Mouse (Mus musculus) C2C12 (cell line): ENCODE measurements around the gene Fam163b. TPM values are rescaled to one million over a fixed set of nuclear protein-coding genes. Genes with fewer than 3 reads are reported as not detected.

Source experiments
- H3K27me3 ChIP-seq: one replicate; pipeline ENCODE4 v1.6.1; 2011; ENCODE audit not compliant: control insufficient read depth, insufficient read depth, insufficient read length
- H3K36me3 ChIP-seq: one replicate; pipeline ENCODE4 v1.6.1; 2011; ENCODE audit not compliant: control insufficient read depth, insufficient read depth
- H3K4me3 ChIP-seq: one replicate; pipeline ENCODE4 v1.5.1; 2011; ENCODE audit warnings: mild to moderate bottlenecking, control low read depth; ENCODE audit not compliant: poor library complexity, insufficient read depth, severe bottlenecking
- H3K79me2 ChIP-seq: one replicate; pipeline ENCODE4 v1.6.1; 2011; ENCODE audit not compliant: control insufficient read depth, insufficient read depth
- H3K79me3 ChIP-seq: one replicate; pipeline ENCODE4 v1.6.1; 2011; ENCODE audit warnings: low read depth, control low read depth
- H3ac ChIP-seq: one replicate; pipeline ENCODE3; 2011; ENCODE audit warnings: low read depth; ENCODE audit not compliant: control insufficient read depth, insufficient read length
- CEBPB ChIP-seq: IDR thresholded peaks from one replicate; pipeline ENCODE4 v1.6.1; 2011; ENCODE audit warnings: low read depth, mild to moderate bottlenecking, control low read depth, moderate library complexity
- CTCF ChIP-seq: IDR thresholded peaks from one replicate; pipeline ENCODE4 v1.5.1; 2011; ENCODE audit not compliant: control insufficient read depth, insufficient read depth, insufficient read length
- FOSL1 ChIP-seq: IDR thresholded peaks from one replicate; pipeline ENCODE4 v1.8.0; 2011; ENCODE audit warnings: mild to moderate bottlenecking, low read length; ENCODE audit not compliant: poor library complexity, insufficient read depth, severe bottlenecking
- MAX ChIP-seq: IDR thresholded peaks from one replicate; pipeline ENCODE4 v1.6.1; 2011; ENCODE audit warnings: mild to moderate bottlenecking, control low read depth
- MYOD1 ChIP-seq: IDR thresholded peaks from one replicate; pipeline ENCODE4 v1.6.1; 2011; ENCODE audit warnings: low read depth; ENCODE audit not compliant: control insufficient read depth, insufficient read length
- MYOG ChIP-seq: IDR thresholded peaks from one replicate; pipeline ENCODE4 v1.6.1; 2011; ENCODE audit not compliant: control insufficient read depth, insufficient read length; ENCODE audit errors: extremely low read depth
- USF1 ChIP-seq: IDR thresholded peaks from one replicate; pipeline ENCODE4 v1.6.1; 2011; ENCODE audit warnings: low read depth, mild to moderate bottlenecking, control low read depth, moderate library complexity
- polyA plus RNA-seq: library from polyadenylated mRNA; unstranded; fragments of >200 nt; fragmentation: generic; extraction: Trizol; gene quantifications from one replicate; pipeline ENCODE4 v1.2.1, GENCODE M21; 2012; ENCODE audit warnings: missing spikeins

Gene Fam163b
- polyA plus RNA-seq, 1 experiment = not detected

GRCm38 (mm10) chr2:27146840-27147239, 4.5 kb upstream of the Fam163b start:
- H3K79me2 ChIP-seq = no peaks in the 10 kb centered on the region
- no peaks in the 10 kb centered on the region for H3K79me3 ChIP-seq
- H3K36me3 ChIP-seq = no peaks in the 10 kb centered on the region
- no peak for TF ChIP-seq MYOG
- no peak for TF ChIP-seq CTCF
- no peak for TF ChIP-seq CEBPB
- TF ChIP-seq FOSL1 = no peak
- no peak for TF ChIP-seq MYOD1
- TF ChIP-seq USF1 = no peak
- TF ChIP-seq MAX = no peak
- no peak overlapping the region for H3K4me3 ChIP-seq
- peaks cover 29% of the 10 kb centered on the region for H3K27me3 ChIP-seq
- no peak overlapping the region for H3ac ChIP-seq

- H3K4me3 ChIP-seq = no peak overlapping the region
- TF ChIP-seq USF1 = no peak
- no peak for TF ChIP-seq CEBPB
- TF ChIP-seq FOSL1 = no peak
- TF ChIP-seq MYOG = no peak
- TF ChIP-seq CTCF = no peak
- TF ChIP-seq MYOD1 = no peak
- no peak for TF ChIP-seq MAX
- no peaks in the 10 kb centered on the region for H3K79me2 ChIP-seq
- peaks cover 38% of the 10 kb centered on the region for H3K27me3 ChIP-seq
- no peak overlapping the region for H3ac ChIP-seq
- no peaks in the 10 kb centered on the region for H3K79me3 ChIP-seq
- no peaks in the 10 kb centered on the region for H3K36me3 ChIP-seq
These were observed 2.7 kb upstream of the Fam163b start for GRCm38 (mm10) chr2:27144957-27145356.

- H3ac ChIP-seq = no peak overlapping the region
- H3K27me3 ChIP-seq = peaks cover 79% of the 10 kb centered on the region
- no peaks in the 10 kb centered on the region for H3K79me2 ChIP-seq
- H3K79me3 ChIP-seq = no peaks in the 10 kb centered on the region
- TF ChIP-seq MAX = no peak
- H3K4me3 ChIP-seq = no peak overlapping the region
- H3K36me3 ChIP-seq = no peaks in the 10 kb centered on the region
These were observed 3.9 kb downstream of the Fam163b start for GRCm38 (mm10) chr2:27138356-27138755.

- H3K36me3 ChIP-seq = no peaks in the 10 kb centered on the region
- H3K79me3 ChIP-seq = no peaks in the 10 kb centered on the region
- H3K27me3 ChIP-seq = peaks cover 76% of the 10 kb centered on the region
- TF ChIP-seq FOSL1 (no peak), CEBPB (no peak), MYOG (no peak)
- H3ac ChIP-seq = no peak overlapping the region
- H3K4me3 ChIP-seq = no peak overlapping the region
- no peaks in the 10 kb centered on the region for H3K79me2 ChIP-seq
These were observed 5.5 kb downstream of the Fam163b start for GRCm38 (mm10) chr2:27136789-27137188.

- no peak overlapping the region for H3ac ChIP-seq
- peaks cover 76% of the 10 kb centered on the region for H3K27me3 ChIP-seq
- H3K79me2 ChIP-seq = no peaks in the 10 kb centered on the region
- TF ChIP-seq MYOD1 (no peak), FOSL1 (no peak), USF1 (no peak), CTCF (no peak), MAX (no peak), MYOG (no peak), CEBPB (no peak)
- no peaks in the 10 kb centered on the region for H3K79me3 ChIP-seq
- no peak overlapping the region for H3K4me3 ChIP-seq
- no peaks in the 10 kb centered on the region for H3K36me3 ChIP-seq
These were observed 6.0 kb downstream of the Fam163b start for GRCm38 (mm10) chr2:27136336-27136735.

- Histone ChIP-seq H3ac (no peak overlapping the region), H3K36me3 (no peaks in the 10 kb centered on the region), H3K27me3 (peaks cover 75% of the 10 kb centered on the region), H3K79me2 (no peaks in the 10 kb centered on the region), H3K79me3 (no peaks in the 10 kb centered on the region), H3K4me3 (no peak overlapping the region)
- no peak for TF ChIP-seq MYOG
- no peak for TF ChIP-seq FOSL1
- TF ChIP-seq CEBPB = no peak
These were observed 6.4 kb downstream of the Fam163b start for GRCm38 (mm10) chr2:27135935-27136334.
